Mouse (Mus musculus) brain, embryonic 14.5 days (tissue): ENCODE measurements at regions not wholly inside any gene's neighbourhood (a gene's known extent, or its start where the extent isn't known, plus 50 kb on each side); places are given as distances from the start of the nearest gene placed in this dataset.

Experiments
- CTCF ChIP-seq: fragments of 200-500 bp; IDR thresholded peaks from 2 replicates; pipeline ENCODE4 v1.5.1; 2012; ENCODE audit warnings: inconsistent platforms, mild to moderate bottlenecking, moderate library complexity, borderline replicate concordance; ENCODE audit not compliant: insufficient read depth, insufficient read length; ENCODE audit errors: extremely low read depth
- POLR2A ChIP-seq: fragments of 200-500 bp; IDR thresholded peaks from 2 replicates; pipeline ENCODE4 v1.6.1; 2012; ENCODE audit warnings: mild to moderate bottlenecking, inconsistent platforms, borderline replicate concordance; ENCODE audit not compliant: poor library complexity, insufficient read depth, insufficient read length, severe bottlenecking; ENCODE audit errors: extremely low read depth

- TF ChIP-seq POLR2A = no peak
- no peak for TF ChIP-seq CTCF
Measured at GRCm38 (mm10) chr19:49242601-49243000, 1036.8 kb downstream of the Sorcs3 start.
